Mouse (Mus musculus): Measurements from ENCODE around the gene Pkn1.

- no peak for TF ChIP-seq CTCF (IDR thresholded peaks at IDR 0.05; ENCODE audit: extremely low read depth, insufficient read depth, low read length)
- no peak for TF ChIP-seq POLR2A (IDR thresholded peaks at IDR 0.05; ENCODE audit: extremely low read depth, insufficient read depth, low read length)
These were observed 82.4 kb downstream of the Pkn1 start for GRCm38 (mm10) chr8:83616625-83617024.

All from cortical plate, adult 2 months (tissue).